In the genomic region with DNA sequence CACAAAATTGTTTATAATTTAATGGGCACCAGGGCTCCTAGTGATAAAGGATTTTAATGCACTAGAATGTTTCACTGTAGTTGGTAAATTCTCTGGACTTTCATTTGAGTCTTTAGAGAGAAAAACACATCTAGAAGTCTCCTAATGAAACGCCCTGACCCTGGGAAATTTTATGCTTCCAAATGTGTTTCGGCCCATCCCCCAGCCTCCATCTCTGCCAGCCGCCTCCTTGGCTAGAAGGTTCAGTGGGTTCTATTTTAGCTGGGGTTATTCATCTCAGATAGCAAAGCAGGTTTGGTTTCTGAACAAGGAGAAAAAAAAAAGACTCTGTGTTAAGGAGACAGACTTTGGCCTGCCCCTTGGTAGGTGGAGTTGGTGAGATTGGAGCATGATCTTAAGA, we compare ENCODE assay signal across 16 mouse cellular contexts.
DNase-seq lines count a peak whose midpoint lies in the region; ATAC-seq lines count a peak whose summit lies in the region.
"Had no signal": no experiment of that assay in that cellular context is flagged by ENCODE, and none has a peak within 500 bp of the region (broad histone marks: within the 10 kb centered on the region; RNA-seq: fewer than 3 reads in every experiment).

No protein-coding gene starts in this region.

- H3K4me2 ChIP-seq in kidney, embryonic 14.5 days (replicated peaks; ENCODE audit: low read depth, low read length) = no peak overlapping the region
- no peak overlapping the region for H3K4me2 ChIP-seq in embryonic facial prominence, embryonic 11.5 days (ENCODE audit: low read depth, low read length)
- H3K4me2 ChIP-seq: hindbrain, embryonic 15.5 days; stomach, embryonic 15.5 days had no signal

- no peaks in the 10 kb centered on the region for H3K27me3 ChIP-seq in kidney, embryonic 14.5 days (ENCODE audit: control insufficient read depth, insufficient read depth, low read length)
- no peaks in the 10 kb centered on the region for H3K27me3 ChIP-seq in embryonic facial prominence, embryonic 11.5 days (ENCODE audit: control insufficient read depth, insufficient read depth, low read length)
- H3K27me3 ChIP-seq: hindbrain, embryonic 15.5 days; stomach, embryonic 15.5 days had no signal

- no peak overlapping the region for H3K4me3 ChIP-seq in kidney, embryonic 14.5 days (ENCODE audit: low read length)
- H3K4me3 ChIP-seq in embryonic facial prominence, embryonic 11.5 days (ENCODE audit: low read depth, low read length) = no peak overlapping the region
- H3K4me3 ChIP-seq: hindbrain, embryonic 15.5 days; myocyte; stomach, embryonic 15.5 days had no signal

- WGBS in kidney, embryonic 14.5 days = 41% methylated on average over 3 of the region's 3 CpGs
- 45% methylated on average over 3 of the region's 3 CpGs for WGBS in embryonic facial prominence, embryonic 11.5 days

- peak; percentile 30 for DNase-seq in kidney, adult 18-20 months
- DNase-seq in embryonic facial prominence, embryonic 11.5 days (ENCODE audit: low spot score) = peak; percentile 17
- DNase-seq in gastrocnemius, adult 8-10 months (ENCODE audit: low spot score in 2 of 2) = peak; percentile 67 to 71
- peak; percentile 24 for DNase-seq in kidney, postnatal 10 days
- no peak for DNase-seq in adrenal gland, postnatal 36 days
- no peak for DNase-seq in cerebellum, adult 9-10 months
- DNase-seq in thymus, postnatal 36 days = no peak
- DNase-seq: cerebellum, adult 9-11 months; heart, adult 18-20 months; layer of hippocampus, postnatal 36 days; liver had no signal

- no peaks in the 10 kb centered on the region for H3K9me3 ChIP-seq in kidney, embryonic 14.5 days (ENCODE audit: control insufficient read depth, low read length)
- H3K9me3 ChIP-seq in embryonic facial prominence, embryonic 11.5 days (replicated peaks; ENCODE audit: control insufficient read depth, low read length) = no peaks in the 10 kb centered on the region
- H3K9me3 ChIP-seq: hindbrain, embryonic 15.5 days; stomach, embryonic 15.5 days had no signal

- no peak overlapping the region for H3K9ac ChIP-seq in kidney, embryonic 14.5 days (ENCODE audit: low read depth, low read length)
- H3K9ac ChIP-seq in embryonic facial prominence, embryonic 11.5 days (replicated peaks; ENCODE audit: low read length) = no peak overlapping the region
- H3K9ac ChIP-seq: hindbrain, embryonic 15.5 days; stomach, embryonic 15.5 days had no signal

- no peak for ATAC-seq in kidney, embryonic 14.5 days (ENCODE audit: low FRiP score, low TSS enrichment)
- no peak for ATAC-seq in embryonic facial prominence, embryonic 11.5 days (replicated peaks; ENCODE audit: insufficient number of reproducible peaks, low FRiP score, low TSS enrichment, low read depth)
- ATAC-seq: lung, postnatal 0 days had no signal

- no peak overlapping the region for H3K27ac ChIP-seq in kidney, embryonic 14.5 days (ENCODE audit: low read depth, low read length)
- H3K27ac ChIP-seq in embryonic facial prominence, embryonic 11.5 days (replicated peaks; ENCODE audit: low read depth, low read length) = no peak overlapping the region
- H3K27ac ChIP-seq: hindbrain, embryonic 15.5 days; stomach, embryonic 15.5 days had no signal

- H3K4me1 ChIP-seq in kidney, embryonic 14.5 days (ENCODE audit: control insufficient read depth, insufficient read depth, low read length) = no peaks in the 10 kb centered on the region
- no peaks in the 10 kb centered on the region for H3K4me1 ChIP-seq in embryonic facial prominence, embryonic 11.5 days (ENCODE audit: control insufficient read depth, insufficient read depth, low read length)
- H3K4me1 ChIP-seq: stomach, embryonic 15.5 days had no signal

- H3K36me3 ChIP-seq in kidney, embryonic 14.5 days (ENCODE audit: control insufficient read depth, insufficient read depth, low read length) = no peaks in the 10 kb centered on the region
- H3K36me3 ChIP-seq in embryonic facial prominence, embryonic 11.5 days (replicated peaks; ENCODE audit: control insufficient read depth, insufficient read depth, low read depth, low read length) = no peaks in the 10 kb centered on the region
- H3K36me3 ChIP-seq: hindbrain, embryonic 15.5 days; stomach, embryonic 15.5 days had no signal

Comparison
In these comparisons a context has a peak if more than half of its experiments do, and no peak if none do; other contexts are left out.
1. DNase-seq: peak in kidney, adult 18-20 months (single experiment), embryonic facial prominence, embryonic 11.5 days (single experiment), gastrocnemius, adult 8-10 months (2 of 2) and kidney, postnatal 10 days (single experiment); none in adrenal gland, postnatal 36 days (0 of 2), cerebellum, adult 9-10 months (single experiment) and thymus, postnatal 36 days (0 of 2).